Comparison of ENCODE assay signal across 8 mouse cellular contexts in genomic region chr16:33684162-33684702, GRCm38 (mm10). TPM values are rescaled to one million over a fixed set of nuclear protein-coding genes. Genes with fewer than 3 reads are reported as not detected.
A peak's percentile ranks its signal among the peaks of the same experiment; 100 is the strongest.
DNase-seq lines count a peak whose midpoint lies in the region; ATAC-seq and TF ChIP-seq lines count a peak whose summit lies in the region.

TSS of gene Heg1 (plus strand) at chr16:33684370.

- in situ Hi-C loops in ES-E14 (cut with MboI; ENCODE audit: low sequenced_read_pairs in 2 of 2, unreplicated experiment in 2 of 2): no loop called here

- peak within 1 kb of the TSS; percentile 77 to 79 for H3K4me3 ChIP-seq in ES-E14 (ENCODE audit: insufficient read depth in 1 of 2, low read depth in 1 of 2, low read length in 2 of 2, poor library complexity in 1 of 2, severe bottlenecking in 1 of 2)
- H3K4me3 ChIP-seq in forebrain, embryonic 12.5 days (replicated peaks): peak within 1 kb of the TSS; percentile 89
- H3K4me3 ChIP-seq in heart, postnatal 0 days (ENCODE audit: low read depth, low read length): peak within 1 kb of the TSS; percentile 75
- H3K4me3 ChIP-seq in olfactory bulb, adult 2 months (ENCODE audit: insufficient read depth, low read depth, low read length): peak within 1 kb of the TSS; percentile 91
- peak within 1 kb of the TSS; percentile 73 for H3K4me3 ChIP-seq in thymus, adult 2 months (ENCODE audit: control insufficient read depth, insufficient read depth, low read length)

- peak within 1 kb of the TSS; percentile 84 for H3K4me2 ChIP-seq in forebrain, embryonic 12.5 days
- H3K4me2 ChIP-seq in heart, postnatal 0 days (ENCODE audit: low read depth, low read length): peak within 1 kb of the TSS; percentile 71

- TF ChIP-seq POLR2A in olfactory bulb, adult 2 months (IDR thresholded peaks at IDR 0.05; ENCODE audit: insufficient read depth, low read depth, low read length): no peak
- TF ChIP-seq POLR2A in thymus, adult 2 months (IDR thresholded peaks at IDR 0.05; ENCODE audit: control insufficient read depth, extremely low read depth, insufficient read depth, low read length, poor library complexity): peak; percentile 77

- DNase-seq in ES-E14 (ENCODE audit: low read depth, low spot score): no peak
- peak; percentile 74 for DNase-seq in c-Kit-positive CD71-positive TER-119-positive erythroid progenitor cells, embryonic 14.5 days (ENCODE audit: low spot score)
- DNase-seq in heart, postnatal 0 days (ENCODE audit: low spot score): peak; percentile 85
- DNase-seq in kidney, postnatal 36 days: peak; percentile 85 to 89
- DNase-seq in lung, adult 18-20 months: peak; percentile 87 to 92
- peak; percentile 93 for DNase-seq in thymus, adult 2 months

- no peak for TF ChIP-seq CTCF in heart, postnatal 0 days (IDR thresholded peaks at IDR 0.05; ENCODE audit: low read depth)
- no peak for TF ChIP-seq CTCF in olfactory bulb, adult 2 months (IDR thresholded peaks at IDR 0.05; ENCODE audit: insufficient read depth, low read depth, low read length)
- TF ChIP-seq CTCF in thymus, adult 2 months (IDR thresholded peaks at IDR 0.05; ENCODE audit: borderline replicate concordance, control insufficient read depth, extremely low read depth, insufficient read depth, low read length, poor library complexity): no peak

- peak; percentile 81 for ATAC-seq in forebrain, embryonic 12.5 days (ENCODE audit: low FRiP score)
- ATAC-seq in heart, postnatal 0 days (ENCODE audit: insufficient read depth, low read depth): peak; percentile 86

- TF ChIP-seq EP300 in heart, postnatal 0 days (IDR thresholded peaks at IDR 0.05; ENCODE audit: low read depth): no peak

- no peak within 1 kb of the TSS for H3K27ac ChIP-seq in ES-E14 (ENCODE audit: insufficient read depth, low read depth, low read length, poor library complexity, severe bottlenecking)
- H3K27ac ChIP-seq in forebrain, embryonic 12.5 days: peak within 1 kb of the TSS; percentile 89
- peak within 1 kb of the TSS; percentile 91 for H3K27ac ChIP-seq in heart, postnatal 0 days (ENCODE audit: low read depth)
- H3K27ac ChIP-seq in olfactory bulb, adult 2 months (ENCODE audit: insufficient read depth, low read depth, low read length): 0 out of 2 replicates have a peak within 1 kb of the TSS, but pooled peaks have one; percentile 12
- H3K27ac ChIP-seq in thymus, adult 2 months (ENCODE audit: control insufficient read depth, insufficient read depth, low read length): peak within 1 kb of the TSS; percentile 54

- under 1% methylated on average over 38 of the region's 57 CpGs for WGBS in forebrain, embryonic 12.5 days
- WGBS in heart, postnatal 0 days: under 1% methylated on average over 46 of the region's 57 CpGs
- WGBS in olfactory bulb, adult 2 months: 1% methylated on average over 55 of the region's 57 CpGs
- under 1% methylated on average over 50 of the region's 57 CpGs for WGBS in thymus, adult 2 months

- H3K9me3 ChIP-seq in ES-E14 (ENCODE audit: control insufficient read depth, insufficient read depth, low read depth, low read length): no peaks in the 10 kb centered on the region
- no peaks in the 10 kb centered on the region for H3K9me3 ChIP-seq in forebrain, embryonic 12.5 days
- H3K9me3 ChIP-seq in heart, postnatal 0 days (replicated peaks; ENCODE audit: control insufficient read depth, low read length): no peaks in the 10 kb centered on the region

- H3K27me3 ChIP-seq in forebrain, embryonic 12.5 days: no peaks in the 10 kb centered on the region
- no peaks in the 10 kb centered on the region for H3K27me3 ChIP-seq in heart, postnatal 0 days (ENCODE audit: control insufficient read depth, insufficient read depth, low read length)
- no peaks in the 10 kb centered on the region for H3K27me3 ChIP-seq in thymus, adult 2 months (ENCODE audit: control insufficient read depth, insufficient read depth, low read length)

- H3K4me1 ChIP-seq in ES-E14 (ENCODE audit: control insufficient read depth in 2 of 2, insufficient read depth in 2 of 2, low read length in 2 of 2, poor library complexity in 1 of 2): peaks cover 3 to 7% of the 10 kb centered on the region in 2 experiments; a peak in 3 of 4 replicates
- H3K4me1 ChIP-seq in forebrain, embryonic 12.5 days: peaks cover 54% of the 10 kb centered on the region
- peaks cover 30% of the 10 kb centered on the region for H3K4me1 ChIP-seq in heart, postnatal 0 days (ENCODE audit: control insufficient read depth, insufficient read depth)
- H3K4me1 ChIP-seq in olfactory bulb, adult 2 months (ENCODE audit: control insufficient read depth, insufficient read depth, low read length): peaks cover 2% of the 10 kb centered on the region; the same call in 1 of the 2 replicates
- H3K4me1 ChIP-seq in thymus, adult 2 months (replicated peaks; ENCODE audit: control insufficient read depth, insufficient read depth, low read length): peaks cover 34% of the 10 kb centered on the region

- peak within 1 kb of the TSS; percentile 83 for H3K9ac ChIP-seq in ES-E14 (ENCODE audit: insufficient read depth, low read depth, low read length, poor library complexity, severe bottlenecking)
- peak within 1 kb of the TSS; percentile 99 for H3K9ac ChIP-seq in forebrain, embryonic 12.5 days
- peak within 1 kb of the TSS; percentile 92 for H3K9ac ChIP-seq in heart, postnatal 0 days (replicated peaks; ENCODE audit: low read depth, low read length)

- no peaks in the 10 kb centered on the region for H3K36me3 ChIP-seq in ES-E14 (ENCODE audit: control insufficient read depth, insufficient read depth, low read length, poor library complexity, severe bottlenecking)
- H3K36me3 ChIP-seq in forebrain, embryonic 12.5 days (replicated peaks): peaks cover 8% of the 10 kb centered on the region
- no peaks in the 10 kb centered on the region for H3K36me3 ChIP-seq in heart, postnatal 0 days (replicated peaks; ENCODE audit: control insufficient read depth, insufficient read depth, low read length)
- no peaks in the 10 kb centered on the region for H3K36me3 ChIP-seq in thymus, adult 2 months (ENCODE audit: control insufficient read depth, insufficient read depth, low read length)

TF ChIP-seq in ES-E14, 5 proteins besides CTCF, POLR2A, EP300 and RAD21:
- no peak for TF ChIP-seq ZNF384 (IDR thresholded peaks at IDR 0.05; ENCODE audit: low read depth, low read length)
- no peak for TF ChIP-seq CHD2 (IDR thresholded peaks at IDR 0.05; ENCODE audit: low read depth, low read length)
- no peak for TF ChIP-seq ZC3H11A (IDR thresholded peaks at IDR 0.05; ENCODE audit: borderline replicate concordance, low read depth, low read length)
- TF ChIP-seq MAFK (IDR thresholded peaks at IDR 0.05; ENCODE audit: insufficient read depth, low read depth, low read length): no peak
- TF ChIP-seq HCFC1 (IDR thresholded peaks at IDR 0.05; ENCODE audit: borderline replicate concordance, insufficient read depth, low read length): no peak

RNA-seq across cellular contexts. Expression of gene Heg1, which starts in this region (rescaled TPM):
- total RNA-seq in ES-E14 (2012; rRNA removed): 5.3 and 8.7 TPM in 2 replicates
- polyA plus RNA-seq in forebrain, embryonic 12.5 days (2016; fragmentation: Nextera tagmentation; extraction: Ambion mirVana): 36.5 and 37.7 TPM in 2 replicates
- total RNA-seq in heart, postnatal 0 days (2014; rRNA removed; ENCODE audit: low replicate concordance): 93.7 and 94.2 TPM in 2 replicates
- polyA plus RNA-seq in heart, postnatal 0 days (2015; fragmentation: Nextera tagmentation; extraction: Ambion mirVana): 24.5 and 28.7 TPM in 2 replicates
- polyA plus RNA-seq in olfactory bulb, adult 2 months (2012; ENCODE audit: insufficient read depth, insufficient read length, low replicate concordance, missing spikeins): not detected in 2 replicates
- polyA plus RNA-seq in thymus, adult 2 months (2012; rRNA removed): 39.1 and 43.7 TPM in 2 replicates
